Mouse (Mus musculus): ENCODE results near the gene Gm21698. TPM values are rescaled to one million over a fixed set of nuclear protein-coding genes. Genes with fewer than 3 reads are reported as not detected.

The Gm21698 gene
- polyA plus RNA-seq, 1 experiment from 2014 or later = 0.11 TPM

Other genes starting within 250 kb of the Gm21698 start
- gene Actr3b, start 228.7 kb downstream of the Gm21698 start, polyA plus RNA-seq (2015; fragmentation: Nextera tagmentation; extraction: Ambion mirVana) = 28.6 and 29.7 TPM in 2 replicates
- not detected in 2 replicates for gene Gm21663, start 46.3 kb downstream of the Gm21698 start, polyA plus RNA-seq (2015; fragmentation: Nextera tagmentation; extraction: Ambion mirVana)
- gene Gm21671, start 34.2 kb downstream of the Gm21698 start, polyA plus RNA-seq (2015; fragmentation: Nextera tagmentation; extraction: Ambion mirVana) = 0.10 TPM in 1 of 2 replicates, not detected in the other
- 0.09 and 0.10 TPM in 2 replicates for gene Gm21680, start 16.0 kb downstream of the Gm21698 start, polyA plus RNA-seq (2015; fragmentation: Nextera tagmentation; extraction: Ambion mirVana)
- 0.09 TPM in 1 of 2 replicates, not detected in the other for gene Gm1979, start 16.1 kb upstream of the Gm21698 start, polyA plus RNA-seq (2015; fragmentation: Nextera tagmentation; extraction: Ambion mirVana)
- gene Gm5862, start 34.3 kb upstream of the Gm21698 start, polyA plus RNA-seq (2015; fragmentation: Nextera tagmentation; extraction: Ambion mirVana) = not detected in 2 replicates
- 0.13 TPM in 1 of 2 replicates, not detected in the other for gene Speer4a, start 50.9 kb upstream of the Gm21698 start, polyA plus RNA-seq (2015; fragmentation: Nextera tagmentation; extraction: Ambion mirVana)
- 0.05 and 0.10 TPM in 2 replicates for gene Gm7347, start 69.9 kb upstream of the Gm21698 start, polyA plus RNA-seq (2015; fragmentation: Nextera tagmentation; extraction: Ambion mirVana)
- not detected in 2 replicates for gene Gm10471, start 100.6 kb upstream of the Gm21698 start, polyA plus RNA-seq (2015; fragmentation: Nextera tagmentation; extraction: Ambion mirVana)
- 0.13 TPM in 1 of 2 replicates, not detected in the other for gene 5031410I06Rik, start 116.7 kb upstream of the Gm21698 start, polyA plus RNA-seq (2015; fragmentation: Nextera tagmentation; extraction: Ambion mirVana)
- gene Gm10220, start 132.8 kb upstream of the Gm21698 start, polyA plus RNA-seq (2015; fragmentation: Nextera tagmentation; extraction: Ambion mirVana) = 0.09 TPM in 1 of 2 replicates, not detected in the other

Measured in heart, embryonic 15.5 days (tissue).